In genomic region chr7:118390705-118391104, GRCm38 (mm10) we compare ENCODE assay signal across 23 mouse cellular contexts. TPM values are rescaled to one million over a fixed set of nuclear protein-coding genes. Genes with fewer than 3 reads are reported as not detected.
A peak's percentile ranks its signal among the peaks of the same experiment; 100 is the strongest.
DNase-seq lines count a peak whose midpoint lies in the region; TF ChIP-seq lines count a peak whose summit lies in the region.
"Had no signal": no experiment of that assay in that cellular context is flagged by ENCODE, and none has a peak within 500 bp of the region (broad histone marks: within the 10 kb centered on the region; RNA-seq: fewer than 3 reads in every experiment).

No protein-coding gene starts in this region.

- H3K9me3 ChIP-seq in midbrain, embryonic 10.5 days (replicated peaks) = no peaks in the 10 kb centered on the region
- H3K9me3 ChIP-seq: forebrain, embryonic 10.5 days; heart, embryonic 13.5 days; liver, embryonic 13.5 days; midbrain, embryonic 12.5 days; neural tube, embryonic 15.5 days had no signal

- WGBS in midbrain, embryonic 10.5 days = 90% methylated on average over 5 of the region's 5 CpGs

- H3K27ac ChIP-seq in left cerebral cortex, adult 2 months = peak overlapping the region; percentile 83
- no peak overlapping the region for H3K27ac ChIP-seq in midbrain, embryonic 10.5 days (replicated peaks)
- H3K27ac ChIP-seq: forebrain, embryonic 10.5 days; heart, embryonic 13.5 days; liver, embryonic 13.5 days; midbrain, embryonic 12.5 days; neural tube, embryonic 15.5 days had no signal

- TF ChIP-seq CTCF in left cerebral cortex, adult 2 months (IDR thresholded peaks at IDR 0.05) = no peak

- H3K36me3 ChIP-seq in midbrain, embryonic 10.5 days = no peaks in the 10 kb centered on the region
- H3K36me3 ChIP-seq: forebrain, embryonic 10.5 days; heart, embryonic 13.5 days; liver, embryonic 13.5 days; midbrain, embryonic 12.5 days; neural tube, embryonic 15.5 days had no signal

- peak; percentile 28 to 68 for DNase-seq in frontal cortex, adult 2 months (ENCODE audit: extremely low spot score in 1 of 2, low spot score in 1 of 2)
- DNase-seq in frontal cortex, postnatal 10 days (ENCODE audit: low spot score in 2 of 2) = no peak
- DNase-seq in left cerebral cortex, adult 11 months (ENCODE audit: low spot score) = peak; percentile 22
- no peak for DNase-seq in left cerebral cortex, postnatal 4 days
- DNase-seq in left cerebral cortex, adult 2 months (ENCODE audit: extremely low spot score in 1 of 2, low spot score in 2 of 2) = no peak
- DNase-seq in telencephalon, adult 2 months (ENCODE audit: low read depth, low spot score) = peak; percentile 48
- DNase-seq in midbrain, embryonic 10.5 days (ENCODE audit: low spot score) = no peak
- DNase-seq: adrenal gland, postnatal 25 days; cerebellum, adult 11 months; gastrocnemius, postnatal 10 days; heart, adult 18-20 months; heart, postnatal 14 days; kidney, postnatal 4 days; liver, embryonic 13.5 days; lung, adult 2 months; lung, postnatal 14 days; thymus, adult 2 months; thymus, postnatal 4 days had no signal

- no peaks in the 10 kb centered on the region for H3K27me3 ChIP-seq in midbrain, embryonic 10.5 days (ENCODE audit: low read depth, poor library complexity, severe bottlenecking)
- H3K27me3 ChIP-seq: heart, embryonic 13.5 days; liver, embryonic 13.5 days; midbrain, embryonic 12.5 days; neural tube, embryonic 15.5 days had no signal

- no peak overlapping the region for H3K4me3 ChIP-seq in left cerebral cortex, adult 2 months
- H3K4me3 ChIP-seq in midbrain, embryonic 10.5 days = no peak overlapping the region
- H3K4me3 ChIP-seq: forebrain, embryonic 10.5 days; heart, embryonic 13.5 days; liver, embryonic 13.5 days; midbrain, embryonic 12.5 days; neural tube, embryonic 15.5 days had no signal

- intact Hi-C loops in left cerebral cortex, postnatal 4 days (cut with DNase I) = no loop called here
- intact Hi-C loops in left cerebral cortex, adult 2 months (cut with DNase I) = no loop called here

- no peaks in the 10 kb centered on the region for H3K4me1 ChIP-seq in midbrain, embryonic 10.5 days
- H3K4me1 ChIP-seq: forebrain, embryonic 10.5 days; heart, embryonic 13.5 days; liver, embryonic 13.5 days; midbrain, embryonic 12.5 days; neural tube, embryonic 15.5 days had no signal

RNA-seq across cellular contexts. Expression of gene Syt17, which starts 57.3 kb away (rescaled TPM):
- 54.8 and 81.7 TPM in 2 replicates for polyA plus RNA-seq in frontal cortex, adult 2 months (2012; rRNA removed)
- 10 to 100 TPM; 15.7 to 18.9 TPM for total RNA-seq in left cerebral cortex, postnatal 4 days (2021)
- total RNA-seq in left cerebral cortex, adult 2 months (2021) = 10 to 100 TPM; 59.2 to 63.5 TPM
- 2.0 and 3.0 TPM in 2 replicates for polyA plus RNA-seq in midbrain, embryonic 10.5 days (2016; fragmentation: Nextera tagmentation; extraction: Ambion mirVana)
- total RNA-seq: megakaryocyte progenitor cell, adult 5-6 weeks had no signal

Comparison
In these comparisons a context has a peak if more than half of its experiments do, and no peak if none do; other contexts are left out.
1. DNase-seq: peak in frontal cortex, adult 2 months (2 of 2), left cerebral cortex, adult 11 months (single experiment) and telencephalon, adult 2 months (single experiment); none in frontal cortex, postnatal 10 days (0 of 2), left cerebral cortex, postnatal 4 days (single experiment), left cerebral cortex, adult 2 months (0 of 2) and midbrain, embryonic 10.5 days (single experiment).